Mouse (Mus musculus): ENCODE data around the gene Rnf222. TPM values are rescaled to one million over a fixed set of nuclear protein-coding genes. Genes with fewer than 3 reads are reported as not detected.

Gene Rnf222
- polyA plus RNA-seq, 1 experiment from 2014 or later: 5.8 TPM

DNA sequence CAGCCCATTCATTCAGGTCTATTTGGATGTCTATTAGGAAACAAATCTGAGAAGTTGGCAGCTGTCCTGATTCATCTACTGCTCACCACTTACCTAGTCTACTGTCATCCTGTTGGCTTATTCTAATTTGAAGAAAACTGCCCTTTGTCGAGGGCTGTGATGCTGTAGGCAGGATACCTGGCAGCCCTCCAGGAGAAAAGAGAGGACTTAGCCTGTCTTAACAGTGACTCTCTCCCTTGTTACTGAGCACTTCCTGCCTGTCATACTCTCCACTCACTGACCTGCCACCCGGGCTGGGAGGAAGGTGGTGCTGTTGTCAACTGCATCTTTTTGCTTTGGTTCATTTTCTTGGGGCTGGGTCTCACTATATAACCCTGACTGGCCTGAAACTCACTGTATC is 2.3 kb downstream of the Rnf222 start:
- WGBS: 24% methylated on average over 2 of the region's 2 CpGs
- H3K4me2 ChIP-seq (replicated peaks; ENCODE audit: low read depth): no peak overlapping the region
- no peak overlapping the region for H3K27ac ChIP-seq (replicated peaks)
- no peak overlapping the region for H3K4me3 ChIP-seq (ENCODE audit: low read depth, low read length)
- ATAC-seq (ENCODE audit: low FRiP score, low TSS enrichment): no peak
- H3K36me3 ChIP-seq (ENCODE audit: control insufficient read depth, insufficient read depth, low read length): no peaks in the 10 kb centered on the region
- no peaks in the 10 kb centered on the region for H3K27me3 ChIP-seq (ENCODE audit: control insufficient read depth, insufficient read depth, low read length)
- H3K4me1 ChIP-seq (replicated peaks; ENCODE audit: control insufficient read depth, insufficient read depth): no peaks in the 10 kb centered on the region
- H3K9me3 ChIP-seq (ENCODE audit: control insufficient read depth, low read length): no peaks in the 10 kb centered on the region
- no peak overlapping the region for H3K9ac ChIP-seq (ENCODE audit: low read length)
- no peak for DNase-seq (ENCODE audit: low spot score)
- TF ChIP-seq EP300 (optimal IDR thresholded peaks at IDR 0.05): no peak
- no peak for TF ChIP-seq CTCF (IDR thresholded peaks at IDR 0.05; ENCODE audit: low read depth)

- Histone ChIP-seq H3K4me2 (replicated peaks; ENCODE audit: low read depth) (no peak overlapping the region), H3K9ac (ENCODE audit: low read length) (no peak overlapping the region), H3K9me3 (ENCODE audit: control insufficient read depth, low read length) (no peaks in the 10 kb centered on the region), H3K4me3 (ENCODE audit: low read depth, low read length) (no peak overlapping the region), H3K27me3 (ENCODE audit: control insufficient read depth, insufficient read depth, low read length) (no peaks in the 10 kb centered on the region), H3K36me3 (ENCODE audit: control insufficient read depth, insufficient read depth, low read length) (no peaks in the 10 kb centered on the region), H3K27ac (replicated peaks) (no peak overlapping the region), H3K4me1 (replicated peaks; ENCODE audit: control insufficient read depth, insufficient read depth) (no peaks in the 10 kb centered on the region)
- ATAC-seq (ENCODE audit: low FRiP score, low TSS enrichment): no peak
- DNase-seq (ENCODE audit: low spot score): no peak
- 60% methylated on average over 5 of the region's 5 CpGs for WGBS
- TF ChIP-seq EP300 (optimal IDR thresholded peaks at IDR 0.05) (no peak), CTCF (IDR thresholded peaks at IDR 0.05; ENCODE audit: low read depth) (no peak)
These were observed 3.5 kb downstream of the Rnf222 start for GRCm38 (mm10) chr11:68891823-68892222.

DNA sequence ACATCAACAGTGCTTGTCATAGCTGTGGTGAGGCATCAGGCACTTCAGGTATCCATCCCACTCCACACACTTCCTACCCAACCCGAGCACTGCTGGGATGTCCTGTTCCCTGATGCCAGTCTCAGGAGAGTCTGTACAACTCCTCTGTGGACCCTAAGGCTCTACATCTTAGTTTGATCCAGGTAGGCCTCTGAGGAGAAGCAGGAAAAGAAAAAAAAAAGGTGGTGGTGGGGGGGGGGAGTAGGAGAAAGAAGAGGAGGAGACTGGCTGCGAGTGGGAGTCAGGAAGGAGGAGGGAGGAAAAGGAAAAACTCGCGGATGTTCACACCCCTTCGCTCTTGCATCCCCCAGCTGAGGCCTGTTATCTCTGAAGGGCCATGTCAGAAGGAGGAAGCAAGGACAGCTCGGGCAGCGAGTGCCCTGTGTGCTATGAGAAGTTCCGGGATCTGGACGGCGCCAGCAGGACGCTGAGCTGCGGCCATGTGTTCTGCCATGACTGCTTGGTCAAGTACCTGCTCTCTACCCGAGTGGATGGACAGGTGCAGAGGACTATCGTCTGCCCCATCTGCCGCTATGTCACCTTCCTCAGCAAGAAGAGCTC is 4.0 kb downstream of the Rnf222 start:
- DNase-seq (ENCODE audit: low spot score) (no peak), ATAC-seq (ENCODE audit: low FRiP score, low TSS enrichment) (0 out of 2 replicates have a peak, but pooled peaks have one; percentile 43)
- 67% methylated on average over 14 of the region's 15 CpGs for WGBS
- H3K27me3 ChIP-seq (ENCODE audit: control insufficient read depth, insufficient read depth, low read length): no peaks in the 10 kb centered on the region
- no peak overlapping the region for H3K27ac ChIP-seq (replicated peaks)
- H3K9ac ChIP-seq (ENCODE audit: low read length): no peak overlapping the region
- TF ChIP-seq EP300 (optimal IDR thresholded peaks at IDR 0.05) (no peak), CTCF (IDR thresholded peaks at IDR 0.05; ENCODE audit: low read depth) (no peak)
- H3K9me3 ChIP-seq (ENCODE audit: control insufficient read depth, low read length): no peaks in the 10 kb centered on the region
- no peak overlapping the region for H3K4me2 ChIP-seq (replicated peaks; ENCODE audit: low read depth)
- no peak overlapping the region for H3K4me3 ChIP-seq (ENCODE audit: low read depth, low read length)
- H3K36me3 ChIP-seq (ENCODE audit: control insufficient read depth, insufficient read depth, low read length): no peaks in the 10 kb centered on the region
- no peaks in the 10 kb centered on the region for H3K4me1 ChIP-seq (replicated peaks; ENCODE audit: control insufficient read depth, insufficient read depth)

DNA sequence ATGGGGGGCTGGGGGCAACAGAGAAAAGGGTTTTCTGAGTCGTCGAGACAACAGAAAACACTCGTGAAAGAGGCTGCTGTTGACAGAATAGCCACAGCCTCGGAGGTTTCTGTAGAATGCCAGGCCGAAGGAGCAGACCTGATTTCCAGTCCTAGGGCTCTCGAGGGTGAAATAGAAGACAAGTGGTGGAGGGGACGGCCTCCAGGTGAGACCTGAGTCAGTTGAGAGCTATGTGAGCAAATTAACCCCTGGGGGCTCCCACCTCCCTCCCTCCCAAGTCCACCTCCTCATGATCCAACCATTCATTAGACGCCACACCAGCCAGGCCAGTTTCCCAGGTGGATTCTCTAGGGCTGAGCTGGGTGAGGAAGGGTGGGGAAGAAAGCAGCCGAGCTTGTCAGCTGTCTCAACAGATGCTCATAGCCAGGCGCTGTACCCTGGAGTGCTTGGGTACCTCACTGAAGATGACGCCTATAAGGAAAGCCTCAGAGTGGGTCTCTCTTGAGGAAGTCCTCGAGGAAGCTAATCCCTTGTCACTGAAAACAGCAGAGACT is 5.6 kb downstream of the Rnf222 start:
- no peaks in the 10 kb centered on the region for H3K27me3 ChIP-seq (ENCODE audit: control insufficient read depth, insufficient read depth, low read length)
- H3K4me3 ChIP-seq (ENCODE audit: low read depth, low read length): no peak overlapping the region
- WGBS: 60% methylated on average over 12 of the region's 12 CpGs
- no peak for TF ChIP-seq CTCF (IDR thresholded peaks at IDR 0.05; ENCODE audit: low read depth)
- no peak for TF ChIP-seq EP300 (optimal IDR thresholded peaks at IDR 0.05)
- no peaks in the 10 kb centered on the region for H3K4me1 ChIP-seq (replicated peaks; ENCODE audit: control insufficient read depth, insufficient read depth)
- no peaks in the 10 kb centered on the region for H3K36me3 ChIP-seq (ENCODE audit: control insufficient read depth, insufficient read depth, low read length)
- DNase-seq (ENCODE audit: low spot score) (no peak), ATAC-seq (ENCODE audit: low FRiP score, low TSS enrichment) (no peak)
- no peak overlapping the region for H3K9ac ChIP-seq (ENCODE audit: low read length)
- H3K9me3 ChIP-seq (ENCODE audit: control insufficient read depth, low read length): no peaks in the 10 kb centered on the region
- H3K4me2 ChIP-seq (replicated peaks; ENCODE audit: low read depth): no peak overlapping the region
- no peak overlapping the region for H3K27ac ChIP-seq (replicated peaks)

GRCm38 (mm10) chr11:68896247-68896646 is 7.9 kb downstream of the Rnf222 start:
- Histone ChIP-seq H3K27ac (replicated peaks) (no peak overlapping the region), H3K9me3 (ENCODE audit: control insufficient read depth, low read length) (no peaks in the 10 kb centered on the region), H3K36me3 (ENCODE audit: control insufficient read depth, insufficient read depth, low read length) (no peaks in the 10 kb centered on the region), H3K9ac (ENCODE audit: low read length) (no peak overlapping the region), H3K4me3 (ENCODE audit: low read depth, low read length) (no peak overlapping the region), H3K4me1 (replicated peaks; ENCODE audit: control insufficient read depth, insufficient read depth) (no peaks in the 10 kb centered on the region), H3K27me3 (ENCODE audit: control insufficient read depth, insufficient read depth, low read length) (no peaks in the 10 kb centered on the region), H3K4me2 (replicated peaks; ENCODE audit: low read depth) (no peak overlapping the region)
- DNase-seq (ENCODE audit: low spot score): no peak
- 89% methylated on average over 5 of the region's 5 CpGs for WGBS
- TF ChIP-seq CTCF (IDR thresholded peaks at IDR 0.05; ENCODE audit: low read depth): no peak
- no peak for ATAC-seq (ENCODE audit: low FRiP score, low TSS enrichment)

- Histone ChIP-seq H3K27me3 (ENCODE audit: control insufficient read depth, insufficient read depth, low read length) (no peaks in the 10 kb centered on the region), H3K4me3 (ENCODE audit: low read depth, low read length) (no peak overlapping the region), H3K4me2 (replicated peaks; ENCODE audit: low read depth) (no peak overlapping the region), H3K4me1 (replicated peaks; ENCODE audit: control insufficient read depth, insufficient read depth) (no peaks in the 10 kb centered on the region), H3K36me3 (ENCODE audit: control insufficient read depth, insufficient read depth, low read length) (no peaks in the 10 kb centered on the region), H3K27ac (replicated peaks) (no peak overlapping the region), H3K9ac (ENCODE audit: low read length) (no peak overlapping the region), H3K9me3 (ENCODE audit: control insufficient read depth, low read length) (no peaks in the 10 kb centered on the region)
- no peak for DNase-seq (ENCODE audit: low spot score)
- ATAC-seq (ENCODE audit: low FRiP score, low TSS enrichment): no peak
- TF ChIP-seq EP300 (optimal IDR thresholded peaks at IDR 0.05) (no peak), CTCF (IDR thresholded peaks at IDR 0.05; ENCODE audit: low read depth) (peak; percentile 84)
- 54% methylated on average over 4 of the region's 4 CpGs for WGBS
These were observed 8.8 kb downstream of the Rnf222 start for GRCm38 (mm10) chr11:68897120-68897519.
